Mouse (Mus musculus) limb, embryonic 12.5 days (tissue): ENCODE data around the gene Arhgap23. TPM values are rescaled to one million over a fixed set of nuclear protein-coding genes. Genes with fewer than 3 reads are reported as not detected.

ENCODE experiments used
- ATAC-seq: fragments of 200-750 bp; cut with Nextera tagmentation; 2 replicates; pipeline ENCODE4 v1.8.0; 2017; ENCODE audit warnings: low read depth, moderate TSS enrichment; ENCODE audit not compliant: insufficient number of reproducible peaks, insufficient read depth, low FRiP score, low TSS enrichment
- H3K27ac ChIP-seq: fragments of 300-500 bp; sonication (generic); 2 replicates; pipeline ENCODE4 v1.5.1; 2016; ENCODE audit warnings: mild to moderate bottlenecking, moderate library complexity
- H3K27me3 ChIP-seq: fragments of 300-500 bp; sonication (generic); 2 replicates; pipeline ENCODE4 v1.6.1; 2016; ENCODE audit warnings: mild to moderate bottlenecking, moderate library complexity
- H3K36me3 ChIP-seq: fragments of 300-500 bp; sonication (generic); 2 replicates; pipeline ENCODE4 v1.6.1; 2016; ENCODE audit warnings: mild to moderate bottlenecking, moderate library complexity
- H3K4me1 ChIP-seq: fragments of 300-500 bp; sonication (generic); replicated peaks from 2 replicates; pipeline ENCODE4 v1.6.1; 2016
- H3K4me2 ChIP-seq: fragments of 300-500 bp; sonication (generic); 2 replicates; pipeline ENCODE4 v1.6.1; 2016; ENCODE audit warnings: mild to moderate bottlenecking, moderate library complexity
- H3K4me3 ChIP-seq: fragments of 300-500 bp; sonication (generic); replicated peaks from 2 replicates; pipeline ENCODE4 v1.5.1; 2016; ENCODE audit warnings: mild to moderate bottlenecking
- H3K9ac ChIP-seq: fragments of 300-500 bp; sonication (generic); replicated peaks from 2 replicates; pipeline ENCODE4 v1.6.1; 2016; ENCODE audit warnings: mild to moderate bottlenecking, moderate library complexity
- H3K9me3 ChIP-seq: fragments of 300-500 bp; sonication (generic); 2 replicates; pipeline ENCODE4 v1.6.1; 2016; ENCODE audit warnings: mild to moderate bottlenecking, moderate library complexity
- WGBS: fragments of 180-500 bp; shearing (Covaris S2); methylation state at CpG from one replicate; pipeline ENCODE4 v1.1.7; 2016; 5-methylcytosine and 5-hydroxymethylcytosine counted together
- polyA plus RNA-seq: library from polyadenylated mRNA; unstranded; fragments of >200 nt; fragmentation: Nextera tagmentation; extraction: Ambion mirVana; gene quantifications from 2 replicates; pipeline ENCODE4 v1.2.1, GENCODE M21; 2016

Gene Arhgap23
- polyA plus RNA-seq, 1 experiment from 2014 or later, result 7.4 TPM

GRCm38 (mm10) chr11:97509058-97509457, 93.7 kb downstream of the Arhgap23 start:
- Histone ChIP-seq H3K27me3 (peaks cover 9% of the 10 kb centered on the region), H3K36me3 (no peaks in the 10 kb centered on the region), H3K9ac (no peak overlapping the region), H3K4me2 (no peak overlapping the region), H3K4me1 (peaks cover 27% of the 10 kb centered on the region), H3K27ac (no peak overlapping the region), H3K4me3 (no peak overlapping the region), H3K9me3 (no peaks in the 10 kb centered on the region)
- ATAC-seq, result no peak
- WGBS, result 41% methylated on average over 5 of the region's 5 CpGs

GRCm38 (mm10) chr11:97509715-97510485, 94.6 kb downstream of the Arhgap23 start:
- H3K4me2 ChIP-seq, result no peak overlapping the region
- H3K36me3 ChIP-seq, result no peaks in the 10 kb centered on the region
- H3K27ac ChIP-seq, result no peak overlapping the region
- H3K4me1 ChIP-seq, result peaks cover 27% of the 10 kb centered on the region
- no peak overlapping the region for H3K9ac ChIP-seq
- no peaks in the 10 kb centered on the region for H3K9me3 ChIP-seq
- peaks cover 9% of the 10 kb centered on the region for H3K27me3 ChIP-seq
- no peak overlapping the region for H3K4me3 ChIP-seq
- ATAC-seq, result no peak
- 67% methylated on average over 24 of the region's 24 CpGs for WGBS

GRCm38 (mm10) chr11:97510966-97511660, 95.8 kb downstream of the Arhgap23 start:
- H3K4me2 ChIP-seq, result no peak overlapping the region
- no peak overlapping the region for H3K9ac ChIP-seq
- H3K4me1 ChIP-seq, result peaks cover 27% of the 10 kb centered on the region
- peaks cover 9% of the 10 kb centered on the region for H3K27me3 ChIP-seq
- H3K36me3 ChIP-seq, result no peaks in the 10 kb centered on the region
- ATAC-seq, result no peak
- WGBS, result 32% methylated on average over 10 of the region's 10 CpGs
- H3K9me3 ChIP-seq, result peaks cover 4% of the 10 kb centered on the region; the same call in 1 of the 2 replicates
- 0 out of 2 replicates have a peak overlapping the region, but pooled peaks have one; percentile 23 for H3K27ac ChIP-seq
- H3K4me3 ChIP-seq, result no peak overlapping the region

GRCm38 (mm10) chr11:97511661-97512369, 96.5 kb downstream of the Arhgap23 start:
- ATAC-seq, result no peak
- WGBS, result 59% methylated on average over 13 of the region's 13 CpGs

GRCm38 (mm10) chr11:97512511-97512910, 97.2 kb downstream of the Arhgap23 start:
- Histone ChIP-seq H3K4me3 (no peak overlapping the region), H3K27me3 (peaks cover 9% of the 10 kb centered on the region), H3K27ac (no peak overlapping the region), H3K9ac (no peak overlapping the region), H3K9me3 (peaks cover 4% of the 10 kb centered on the region; the same call in 1 of the 2 replicates), H3K4me1 (peaks cover 27% of the 10 kb centered on the region), H3K36me3 (no peaks in the 10 kb centered on the region), H3K4me2 (no peak overlapping the region)
- WGBS, result 66% methylated on average over 6 of the region's 6 CpGs
- no peak for ATAC-seq

More at GRCm38 (mm10) chr11:97511661-97512369, 96.5 kb downstream of the Arhgap23 start:
- 0 out of 2 replicates have a peak overlapping the region, but pooled peaks have one; percentile 7 for H3K27ac ChIP-seq
- H3K9ac ChIP-seq, result no peak overlapping the region
- H3K4me3 ChIP-seq, result no peak overlapping the region
- H3K36me3 ChIP-seq, result no peaks in the 10 kb centered on the region
- H3K4me1 ChIP-seq, result peaks cover 27% of the 10 kb centered on the region
- H3K27me3 ChIP-seq, result peaks cover 9% of the 10 kb centered on the region
- peaks cover 4% of the 10 kb centered on the region; the same call in 1 of the 2 replicates for H3K9me3 ChIP-seq
- no peak overlapping the region for H3K4me2 ChIP-seq

- ATAC-seq, result no peak
- H3K27me3 ChIP-seq, result peaks cover 9% of the 10 kb centered on the region
- H3K36me3 ChIP-seq, result no peaks in the 10 kb centered on the region
- no peak overlapping the region for H3K27ac ChIP-seq
- H3K4me2 ChIP-seq, result no peak overlapping the region
- H3K9ac ChIP-seq, result no peak overlapping the region
- peaks cover 25% of the 10 kb centered on the region for H3K4me1 ChIP-seq
- WGBS, result 81% methylated on average over 3 of the region's 3 CpGs
- H3K9me3 ChIP-seq, result peaks cover 4% of the 10 kb centered on the region; the same call in 1 of the 2 replicates
- no peak overlapping the region for H3K4me3 ChIP-seq
Measured at GRCm38 (mm10) chr11:97513066-97513465, 97.7 kb downstream of the Arhgap23 start.

GRCm38 (mm10) chr11:97520541-97520940, 105.2 kb downstream of the Arhgap23 start:
- 92% methylated on average over 7 of the region's 7 CpGs for WGBS
- Histone ChIP-seq H3K36me3 (no peaks in the 10 kb centered on the region), H3K4me3 (no peak overlapping the region), H3K9me3 (peaks cover under 1% of the 10 kb centered on the region; the same call in 1 of the 2 replicates), H3K4me2 (no peak overlapping the region), H3K4me1 (peaks cover 14% of the 10 kb centered on the region), H3K27me3 (peaks cover 12% of the 10 kb centered on the region), H3K27ac (no peak overlapping the region), H3K9ac (no peak overlapping the region)
- no peak for ATAC-seq

- no peak for ATAC-seq
- Histone ChIP-seq H3K4me3 (no peak overlapping the region), H3K27me3 (peaks cover 12% of the 10 kb centered on the region), H3K27ac (no peak overlapping the region), H3K9me3 (no peaks in the 10 kb centered on the region), H3K4me2 (no peak overlapping the region), H3K4me1 (peaks cover 14% of the 10 kb centered on the region), H3K9ac (no peak overlapping the region), H3K36me3 (no peaks in the 10 kb centered on the region)
- 81% methylated on average over 29 of the region's 29 CpGs for WGBS
Measured at GRCm38 (mm10) chr11:97521741-97522474, 106.6 kb downstream of the Arhgap23 start.

GRCm38 (mm10) chr11:97523107-97523506, 107.8 kb downstream of the Arhgap23 start:
- peaks cover 14% of the 10 kb centered on the region for H3K4me1 ChIP-seq
- H3K9ac ChIP-seq, result no peak overlapping the region
- H3K36me3 ChIP-seq, result no peaks in the 10 kb centered on the region
- no peak for ATAC-seq
- H3K27me3 ChIP-seq, result peaks cover 12% of the 10 kb centered on the region
- H3K4me2 ChIP-seq, result no peak overlapping the region
- H3K4me3 ChIP-seq, result no peak overlapping the region
- no peaks in the 10 kb centered on the region for H3K9me3 ChIP-seq
- H3K27ac ChIP-seq, result no peak overlapping the region
- 83% methylated on average over 14 of the region's 14 CpGs for WGBS

- Histone ChIP-seq H3K4me1 (peaks cover 14% of the 10 kb centered on the region), H3K4me2 (no peak overlapping the region), H3K9ac (no peak overlapping the region), H3K27me3 (peaks cover 12% of the 10 kb centered on the region), H3K9me3 (no peaks in the 10 kb centered on the region), H3K4me3 (no peak overlapping the region), H3K36me3 (no peaks in the 10 kb centered on the region), H3K27ac (no peak overlapping the region)
- 11% methylated on average over 1 of the region's 1 CpGs for WGBS
- no peak for ATAC-seq
Measured at GRCm38 (mm10) chr11:97523827-97524261, 108.5 kb downstream of the Arhgap23 start.
